Mouse (Mus musculus) A20 (cell line): Measurements from ENCODE around the gene 4930453N24Rik.

ENCODE experiments used
- DNase-seq: peaks from one replicate; pipeline ENCODE4 v3.0.0-alpha.2; 2011; ENCODE audit warnings: low read depth, low spot score

The 4930453N24Rik gene

DNA sequence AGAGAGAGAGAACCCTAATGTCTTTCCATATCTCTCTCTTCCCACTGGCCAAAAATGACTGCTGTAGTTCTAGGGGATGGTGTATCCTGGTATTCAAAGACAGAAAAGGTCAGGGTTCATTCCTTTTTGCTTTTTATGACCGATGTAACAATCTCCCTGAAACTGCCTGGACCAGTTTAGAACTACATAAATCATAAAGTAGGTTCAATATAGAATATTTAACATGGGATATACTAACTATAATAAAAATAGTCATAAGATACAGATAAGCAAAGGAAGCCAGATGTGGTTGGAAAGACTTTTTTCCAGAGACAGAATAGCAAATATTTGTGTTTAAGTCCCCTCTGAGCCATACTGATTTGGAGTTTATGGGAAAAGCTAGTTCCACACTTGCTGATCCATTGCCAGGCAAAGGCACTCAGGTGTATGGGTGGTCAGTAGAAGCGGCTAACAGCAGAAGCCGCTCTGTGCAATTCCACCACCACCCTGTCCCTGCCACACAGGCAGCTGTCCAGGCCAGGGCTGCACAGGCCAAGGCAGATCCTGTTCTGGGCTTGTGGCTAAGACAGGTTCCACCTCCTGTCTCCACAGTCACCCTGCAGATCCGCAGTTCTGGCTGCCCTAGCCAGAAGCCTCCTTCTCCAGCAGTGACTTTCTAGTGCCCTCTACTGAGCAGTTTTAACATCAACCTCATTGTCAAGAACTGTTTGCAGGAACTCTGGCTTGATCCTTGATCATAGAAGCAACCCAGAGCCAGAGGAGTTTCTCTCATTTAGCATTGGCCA, 47.5 kb downstream of the 4930453N24Rik start:
- DNase-seq: peak; percentile 49

DNA sequence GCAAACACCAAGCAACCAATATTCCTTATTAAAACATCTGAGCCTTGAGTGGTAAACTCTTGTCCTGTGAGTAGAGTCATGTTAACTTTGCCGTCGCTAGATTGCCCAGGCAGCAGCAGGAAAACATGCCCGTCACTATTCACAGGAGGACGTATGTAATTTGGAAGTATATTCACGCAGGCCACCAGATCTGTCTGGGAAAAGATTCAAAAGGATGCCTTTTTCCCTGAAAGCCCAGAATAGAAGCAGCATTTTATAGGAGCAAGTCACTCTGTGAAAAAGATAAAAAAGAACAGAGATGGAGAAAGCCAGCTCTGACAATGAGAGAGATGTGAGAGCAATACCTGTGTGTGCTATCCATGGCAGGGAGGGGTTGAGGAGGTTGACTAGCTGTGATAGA, 49.4 kb downstream of the 4930453N24Rik start:
- DNase-seq: no peak

DNA sequence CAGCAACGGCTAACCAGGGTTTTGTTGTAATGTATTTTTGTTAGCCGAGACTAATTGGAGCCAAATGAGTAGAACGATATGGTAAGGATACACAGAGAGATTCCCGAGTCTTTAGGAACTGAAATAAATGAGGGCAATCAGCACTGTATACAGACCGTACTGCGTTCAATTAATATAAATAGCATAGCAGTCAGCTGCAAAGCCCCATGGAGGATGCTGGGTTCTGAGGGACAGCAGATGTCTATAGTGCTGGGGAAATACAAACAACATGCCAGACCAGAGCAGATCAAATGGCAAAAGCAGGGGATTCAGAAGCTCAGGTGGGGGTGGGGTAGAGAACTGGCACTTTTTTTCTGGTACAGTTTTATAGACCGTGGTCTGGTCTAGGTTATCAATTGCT, 51.9 kb downstream of the 4930453N24Rik start:
- no peak for DNase-seq

DNA sequence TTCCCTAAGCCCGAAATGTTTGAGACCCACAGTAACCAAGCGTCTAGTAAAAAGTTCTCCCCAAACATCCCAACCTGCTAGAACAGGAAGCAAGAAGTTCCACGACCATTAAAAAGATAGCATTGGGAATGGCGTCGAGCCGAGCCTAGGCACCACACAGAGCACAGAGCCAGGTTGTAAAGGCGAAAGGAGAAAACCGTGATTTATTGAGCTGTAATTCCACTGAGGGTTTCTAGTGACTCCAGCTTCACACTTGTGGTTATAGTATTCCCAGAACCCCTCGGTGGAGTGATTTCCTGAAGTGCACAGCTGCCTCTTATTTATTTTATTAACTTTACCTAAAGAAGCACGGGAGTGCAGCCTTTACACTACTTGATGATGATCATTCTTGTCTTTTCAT, 53.1 kb downstream of the 4930453N24Rik start:
- DNase-seq: no peak

DNA sequence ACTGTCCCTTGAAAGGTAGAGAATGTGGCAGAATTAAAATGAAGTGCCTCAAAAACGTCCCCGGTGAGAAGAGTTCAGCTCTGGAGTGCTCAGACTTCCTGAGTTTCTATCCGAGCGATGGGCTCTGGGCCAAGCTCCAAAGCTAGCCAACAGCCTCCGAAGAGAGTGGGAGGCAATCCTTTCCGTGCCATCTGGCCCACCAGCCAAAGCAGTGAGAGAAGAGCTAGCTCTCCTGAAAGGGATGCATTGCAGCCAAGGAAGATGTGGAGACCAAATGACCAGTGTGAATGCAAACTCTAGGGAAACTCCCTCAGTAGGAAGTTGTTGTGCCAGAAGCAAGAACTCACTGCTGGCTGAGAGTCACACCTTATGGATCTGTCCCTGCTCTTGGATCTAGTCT, 59.1 kb downstream of the 4930453N24Rik start:
- DNase-seq: no peak
